Mouse (Mus musculus) adrenal gland, adult 8-10 months (tissue): Measurements from ENCODE around the gene Naa35. TPM values are rescaled to one million over a fixed set of nuclear protein-coding genes. Genes with fewer than 3 reads are reported as not detected.
A peak's percentile ranks its signal among the peaks of the same experiment; 100 is the strongest.

Source experiments
- DNase-seq: peaks from one replicate; pipeline ENCODE4 v3.0.0; 2022
- total RNA-seq, 4 experiments: library from RNA; stranded (reverse); gene quantifications; 2 replicates each; pipeline ENCODE4 v1.2.4; 2022

The Naa35 gene
- total RNA-seq, 4 experiments from 2014 or later: 58.4 to 99.0 (median 93.4) TPM

GRCm38 (mm10) chr13:59673597-59673996, 88.5 kb downstream of the Naa35 start:
- DNase-seq: no peak

- DNase-seq: no peak
Observed at GRCm38 (mm10) chr13:59674215-59674614, 89.2 kb downstream of the Naa35 start.

GRCm38 (mm10) chr13:59674761-59675150, 89.7 kb downstream of the Naa35 start:
- DNase-seq: no peak

- DNase-seq: peak; percentile 15
Observed at GRCm38 (mm10) chr13:59675151-59676011, 90.3 kb downstream of the Naa35 start, which contains the start of gene Golm1. TSS of gene Golm1 (minus strand) at chr13:59675811.

GRCm38 (mm10) chr13:59676316-59677229, 91.5 kb downstream of the Naa35 start:
- no peak for DNase-seq

- no peak for DNase-seq
Observed at GRCm38 (mm10) chr13:59679306-59679705, 94.2 kb downstream of the Naa35 start.

GRCm38 (mm10) chr13:59679908-59680307, 94.8 kb downstream of the Naa35 start:
- no peak for DNase-seq

- no peak for DNase-seq
Observed at GRCm38 (mm10) chr13:59682629-59683028, 97.6 kb downstream of the Naa35 start.

- DNase-seq: no peak
Observed at GRCm38 (mm10) chr13:59685236-59685635, 100.2 kb downstream of the Naa35 start.

Other genes with a start within 250 kb of the Naa35 start
- gene Agtpbp1, start within 50 bp of the Naa35 start, total RNA-seq: 10 to 100 TPM; 30.8 to 52.7 (median 43.7) TPM
- gene Golm1, start 90.6 kb downstream of the Naa35 start, total RNA-seq: 10 to 100 TPM in 1 of 4 experiments, 1 to 10 TPM in 3; 7.1 to 10.2 (median 8.1) TPM
- not detected for gene 4921517D22Rik, start 108.8 kb downstream of the Naa35 start, total RNA-seq
- gene Spata31d1a, start 125.1 kb downstream of the Naa35 start, total RNA-seq: not detected
- gene Spata31d1b, start 127.0 kb downstream of the Naa35 start, total RNA-seq: not detected
- not detected for gene Spata31d1d, start 146.5 kb downstream of the Naa35 start, total RNA-seq
- gene 1700014D04Rik, start 161.5 kb downstream of the Naa35 start, total RNA-seq: under 1 TPM in 2 of 4 experiments, not detected in 2; 0.09 to 0.48 TPM
- gene Isca1, start 184.6 kb downstream of the Naa35 start, total RNA-seq: 10 to 100 TPM; 66.6 to 87.4 (median 84.9) TPM
- not detected for gene Gm49354, start 197.0 kb downstream of the Naa35 start, total RNA-seq
- gene Tut7, start 237.9 kb downstream of the Naa35 start, total RNA-seq: 10 to 100 TPM; 68.7 to 86.7 (median 74.9) TPM